Mouse (Mus musculus) hindbrain, embryonic 14.5 days (tissue): ENCODE measurements around the gene Tfrc. TPM values are rescaled to one million over a fixed set of nuclear protein-coding genes. Genes with fewer than 3 reads are reported as not detected.
A peak's percentile ranks its signal among the peaks of the same experiment; 100 is the strongest.
"Not testable (repeated sequence)": the region's sequence is repeated elsewhere in the genome, so short reads cannot be mapped to it uniquely, and the experiment has no call there.

Experiments used
- ATAC-seq: fragments of 200-750 bp; cut with Nextera tagmentation; 2 replicates; pipeline ENCODE4 v1.8.0; 2017; ENCODE audit warnings: moderate number of reproducible peaks, mild to moderate bottlenecking, moderate TSS enrichment, moderate library complexity; ENCODE audit not compliant: low FRiP score
- DNase-seq: peaks from one replicate; pipeline ENCODE4 v3.0.0-alpha.2; 2015; ENCODE audit warnings: low spot score
- H3K27ac ChIP-seq: fragments of 300-500 bp; sonication (generic); 2 replicates; pipeline ENCODE4 v1.5.1; 2014; ENCODE audit warnings: mild to moderate bottlenecking, moderate library complexity
- H3K27me3 ChIP-seq: fragments of 300-500 bp; sonication (generic); 2 replicates; pipeline ENCODE4 v1.6.1; 2014; ENCODE audit warnings: mild to moderate bottlenecking, low read length, mixed read lengths; ENCODE audit not compliant: control insufficient read depth, insufficient read depth
- H3K36me3 ChIP-seq: fragments of 300-500 bp; sonication (generic); replicated peaks from 2 replicates; pipeline ENCODE4 v1.6.1; 2014; ENCODE audit not compliant: control insufficient read depth, insufficient read depth
- H3K4me1 ChIP-seq: fragments of 300-500 bp; sonication (generic); replicated peaks from 2 replicates; pipeline ENCODE4 v1.6.1; 2014; ENCODE audit warnings: antibody characterized with exemption, low read length, mixed read lengths; ENCODE audit not compliant: control insufficient read depth, insufficient read depth
- H3K4me2 ChIP-seq: fragments of 300-500 bp; sonication (generic); replicated peaks from 2 replicates; pipeline ENCODE4 v1.6.1; 2014; ENCODE audit warnings: mild to moderate bottlenecking, moderate library complexity
- H3K4me3 ChIP-seq: fragments of 300-500 bp; sonication (generic); replicated peaks from 2 replicates; pipeline ENCODE4 v1.5.1; 2014; ENCODE audit warnings: mild to moderate bottlenecking, low read length
- H3K9ac ChIP-seq: fragments of 300-500 bp; sonication (generic); 2 replicates; pipeline ENCODE4 v1.6.1; 2014
- H3K9me3 ChIP-seq: fragments of 300-500 bp; sonication (generic); 2 replicates; pipeline ENCODE4 v1.6.1; 2016; ENCODE audit warnings: low read length; ENCODE audit not compliant: control insufficient read depth
- WGBS: fragments of 180-500 bp; shearing (Covaris S2); extraction: QIAGEN DNeasy Blood & Tissue Kit; methylation state at CpG from one replicate; pipeline ENCODE4 v1.1.7; 2014; 5-methylcytosine and 5-hydroxymethylcytosine counted together
- polyA plus RNA-seq: library from polyadenylated mRNA; unstranded; fragments of >200 nt; fragmentation: Nextera tagmentation; extraction: Ambion mirVana; gene quantifications from 2 replicates; pipeline ENCODE4 v1.2.1, GENCODE M21; 2014

Tfrc gene
- polyA plus RNA-seq, 1 experiment from 2014 or later = 65.1 TPM

GRCm38 (mm10) chr16:32633486-32634012 is 24.8 kb downstream of the Tfrc start:
- ATAC-seq = no peak
- Histone ChIP-seq H3K27me3 (no peaks in the 10 kb centered on the region), H3K27ac (no peak overlapping the region), H3K9ac (no peak overlapping the region), H3K36me3 (peaks cover 45% of the 10 kb centered on the region), H3K9me3 (no peaks in the 10 kb centered on the region), H3K4me1 (no peaks in the 10 kb centered on the region), H3K4me3 (no peak overlapping the region), H3K4me2 (no peak overlapping the region)
- DNase-seq = no peak
- 90% methylated on average over 4 of the region's 4 CpGs for WGBS

- 75% methylated on average over 5 of the region's 5 CpGs for WGBS
- H3K27me3 ChIP-seq = no peaks in the 10 kb centered on the region
- no peak overlapping the region for H3K27ac ChIP-seq
- H3K4me3 ChIP-seq = no peak overlapping the region
- no peak overlapping the region for H3K9ac ChIP-seq
- no peak overlapping the region for H3K4me2 ChIP-seq
- no peaks in the 10 kb centered on the region for H3K9me3 ChIP-seq
- no peak for DNase-seq
- no peak for ATAC-seq
- H3K4me1 ChIP-seq = no peaks in the 10 kb centered on the region
- peaks cover 38% of the 10 kb centered on the region for H3K36me3 ChIP-seq
Observed at GRCm38 (mm10) chr16:32634183-32634582, 25.5 kb downstream of the Tfrc start.

- WGBS = 72% methylated on average over 3 of the region's 3 CpGs
- ATAC-seq = peak; percentile 64; the same call in 1 of the 2 replicates
Observed at GRCm38 (mm10) chr16:32635314-32635713, 26.6 kb downstream of the Tfrc start.

GRCm38 (mm10) chr16:32636331-32636730 is 27.6 kb downstream of the Tfrc start:
- DNase-seq (no peak), ATAC-seq (no peak)
- 94% methylated on average over 3 of the region's 3 CpGs for WGBS
- Histone ChIP-seq H3K4me1 (no peaks in the 10 kb centered on the region), H3K27ac (no peak overlapping the region), H3K9ac (no peak overlapping the region), H3K4me2 (no peak overlapping the region), H3K27me3 (no peaks in the 10 kb centered on the region), H3K9me3 (no peaks in the 10 kb centered on the region), H3K4me3 (no peak overlapping the region), H3K36me3 (peaks cover 17% of the 10 kb centered on the region)

More at GRCm38 (mm10) chr16:32635314-32635713, 26.6 kb downstream of the Tfrc start:
- no peak overlapping the region for H3K4me2 ChIP-seq
- no peaks in the 10 kb centered on the region for H3K9me3 ChIP-seq
- H3K27ac ChIP-seq = no peak overlapping the region
- peak; percentile 55 for DNase-seq
- H3K4me3 ChIP-seq = no peak overlapping the region
- no peak overlapping the region for H3K9ac ChIP-seq
- no peaks in the 10 kb centered on the region for H3K4me1 ChIP-seq
- no peaks in the 10 kb centered on the region for H3K27me3 ChIP-seq
- peaks cover 27% of the 10 kb centered on the region for H3K36me3 ChIP-seq

GRCm38 (mm10) chr16:32636871-32637521 is 28.3 kb downstream of the Tfrc start:
- Histone ChIP-seq H3K4me1 (no peaks in the 10 kb centered on the region), H3K27ac (no peak overlapping the region), H3K9me3 (no peaks in the 10 kb centered on the region), H3K4me2 (no peak overlapping the region), H3K36me3 (peaks cover 10% of the 10 kb centered on the region), H3K4me3 (no peak overlapping the region), H3K27me3 (no peaks in the 10 kb centered on the region), H3K9ac (no peak overlapping the region)
- ATAC-seq (no peak), DNase-seq (no peak)
- WGBS = 44% methylated on average over 6 of the region's 6 CpGs

GRCm38 (mm10) chr16:32638476-32638875 is 29.8 kb downstream of the Tfrc start:
- no peaks in the 10 kb centered on the region for H3K9me3 ChIP-seq
- no peaks in the 10 kb centered on the region for H3K27me3 ChIP-seq
- no peak overlapping the region for H3K27ac ChIP-seq
- no peak overlapping the region for H3K4me3 ChIP-seq
- peaks cover 7% of the 10 kb centered on the region for H3K4me1 ChIP-seq
- DNase-seq = peak; percentile 86
- H3K9ac ChIP-seq = no peak overlapping the region
- peak; percentile 69 for ATAC-seq
- no peaks in the 10 kb centered on the region for H3K36me3 ChIP-seq
- 11% methylated on average over 8 of the region's 8 CpGs for WGBS
- H3K4me2 ChIP-seq = no peak overlapping the region

GRCm38 (mm10) chr16:32640096-32640495 is 31.4 kb downstream of the Tfrc start:
- Histone ChIP-seq H3K4me3 (no peak overlapping the region), H3K9ac (no peak overlapping the region), H3K4me1 (peaks cover 13% of the 10 kb centered on the region), H3K4me2 (no peak overlapping the region), H3K27ac (no peak overlapping the region), H3K36me3 (no peaks in the 10 kb centered on the region), H3K9me3 (no peaks in the 10 kb centered on the region), H3K27me3 (no peaks in the 10 kb centered on the region)
- no peak for ATAC-seq
- no peak for DNase-seq
- WGBS = 65% methylated on average over 5 of the region's 5 CpGs

GRCm38 (mm10) chr16:32640683-32641082 is 32.0 kb downstream of the Tfrc start:
- H3K4me1 ChIP-seq = peaks cover 19% of the 10 kb centered on the region
- not testable (repeated sequence) for H3K9me3 ChIP-seq, H3K27ac ChIP-seq, H3K9ac ChIP-seq, ATAC-seq, H3K27me3 ChIP-seq, DNase-seq, H3K4me2 ChIP-seq, H3K4me3 ChIP-seq, H3K36me3 ChIP-seq
- 79% methylated on average over 2 of the region's 2 CpGs for WGBS

- Histone ChIP-seq H3K4me1 (peaks cover 28% of the 10 kb centered on the region), H3K9me3 (no peaks in the 10 kb centered on the region), H3K4me3 (no peak overlapping the region), H3K4me2 (no peak overlapping the region), H3K27me3 (no peaks in the 10 kb centered on the region), H3K36me3 (no peaks in the 10 kb centered on the region), H3K27ac (no peak overlapping the region), H3K9ac (0 out of 2 replicates have a peak overlapping the region, but pooled peaks have one; percentile 24)
- ATAC-seq (no peak), DNase-seq (no peak)
- 69% methylated on average over 20 of the region's 20 CpGs for WGBS
Observed at GRCm38 (mm10) chr16:32641440-32642219, 32.9 kb downstream of the Tfrc start.
